Mouse (Mus musculus) adrenal gland, postnatal 0 days (tissue): ENCODE results near the gene Krt8. TPM values are rescaled to one million over a fixed set of nuclear protein-coding genes. Genes with fewer than 3 reads are reported as not detected.

Experiments
- polyA plus RNA-seq: library from polyadenylated mRNA; unstranded; fragments of >200 nt; fragmentation: Nextera tagmentation; extraction: Ambion mirVana; gene quantifications from 2 replicates; pipeline ENCODE4 v1.2.1, GENCODE M21; 2015

Krt8 gene
- 16.4 and 18.5 TPM in 2 replicates for polyA plus RNA-seq

GRCm38 (mm10) chr15:102004189-102004588 lies at the start of gene Krt8:
Krt8 (minus strand) TSS chr15:102004482.

GRCm38 (mm10) chr15:102028040-102028439 lies 23.8 kb upstream of the Krt8 start, which contains the start of gene Krt18:
Krt18 (plus strand) TSS chr15:102028180.

GRCm38 (mm10) chr15:101954187-101954586 lies 50.1 kb downstream of the Krt8 start, which contains the start of gene Krt78:
Krt78 (minus strand) TSS chr15:101954287.

Other genes with a start within 250 kb of the Krt8 start
- not detected in 2 replicates for gene Krt72, start 218.0 kb downstream of the Krt8 start, polyA plus RNA-seq
- not detected in 2 replicates for gene Krt73, start 202.1 kb downstream of the Krt8 start, polyA plus RNA-seq
- gene Krt2, start 186.3 kb downstream of the Krt8 start, polyA plus RNA-seq: not detected in 2 replicates
- gene Krt1, start 153.7 kb downstream of the Krt8 start, polyA plus RNA-seq: 1.1 and 3.8 TPM in 2 replicates
- gene Krt77, start 134.8 kb downstream of the Krt8 start, polyA plus RNA-seq: not detected in 2 replicates
- 0.05 and 0.10 TPM in 2 replicates for gene Krt76, start 111.6 kb downstream of the Krt8 start, polyA plus RNA-seq
- 0.12 and 8.4 TPM in 2 replicates for gene Krt4, start 79.7 kb downstream of the Krt8 start, polyA plus RNA-seq
- 0.06 and 0.18 TPM in 2 replicates for gene Krt79, start 64.2 kb downstream of the Krt8 start, polyA plus RNA-seq
- 0.04 and 0.24 TPM in 2 replicates for gene Krt78, start 50.2 kb downstream of the Krt8 start, polyA plus RNA-seq
- gene Krt18, start 23.7 kb upstream of the Krt8 start, polyA plus RNA-seq: 17.9 and 22.7 TPM in 2 replicates
- 56.3 and 69.5 TPM in 2 replicates for gene Eif4b, start 69.3 kb upstream of the Krt8 start, polyA plus RNA-seq
- gene Tns2, start 95.9 kb upstream of the Krt8 start, polyA plus RNA-seq: 30.7 and 39.4 TPM in 2 replicates
- 25.6 and 29.0 TPM in 2 replicates for gene Spryd3, start 131.8 kb upstream of the Krt8 start, polyA plus RNA-seq
- gene Igfbp6, start 139.9 kb upstream of the Krt8 start, polyA plus RNA-seq: 140 and 238 TPM in 2 replicates
- 0.69 and 0.79 TPM in 2 replicates for gene Soat2, start 146.0 kb upstream of the Krt8 start, polyA plus RNA-seq
- gene Zfp740, start 198.8 kb upstream of the Krt8 start, polyA plus RNA-seq: 24.1 and 32.2 TPM in 2 replicates
- 66.5 and 80.5 TPM in 2 replicates for gene Csad, start 200.2 kb upstream of the Krt8 start, polyA plus RNA-seq
- 0.90 and 2.7 TPM in 2 replicates for gene Itgb7, start 227.5 kb upstream of the Krt8 start, polyA plus RNA-seq